Mouse (Mus musculus) midbrain, embryonic 14.5 days (tissue): ENCODE data around the gene Pold3. TPM values are rescaled to one million over a fixed set of nuclear protein-coding genes. Genes with fewer than 3 reads are reported as not detected.

Experiments used
- polyA plus RNA-seq: library from polyadenylated mRNA; unstranded; fragments of >200 nt; fragmentation: Nextera tagmentation; extraction: Ambion mirVana; gene quantifications from 2 replicates; pipeline ENCODE4 v1.2.1, GENCODE M21; 2014

Gene Pold3
- polyA plus RNA-seq, 1 experiment from 2014 or later = 47.5 TPM

Other genes starting within 250 kb of the Pold3 start
- gene Rnf169, start 141.1 kb downstream of the Pold3 start, polyA plus RNA-seq = 6.4 and 6.7 TPM in 2 replicates
- not detected in 2 replicates for gene Chrdl2, start 115.4 kb downstream of the Pold3 start, polyA plus RNA-seq
- gene Lipt2, start 37.7 kb upstream of the Pold3 start, polyA plus RNA-seq = 20.1 and 21.8 TPM in 2 replicates
- gene Kcne3, start 54.9 kb upstream of the Pold3 start, polyA plus RNA-seq = 0.58 and 0.89 TPM in 2 replicates
- gene Pgm2l1, start 105.8 kb upstream of the Pold3 start, polyA plus RNA-seq = 30.3 and 38.3 TPM in 2 replicates
- gene P4ha3, start 164.0 kb upstream of the Pold3 start, polyA plus RNA-seq = 6.8 and 7.8 TPM in 2 replicates